Mouse (Mus musculus) v-Abl transformed pro-B cells (cell line): Measurements from ENCODE around the gene Fbxl13.

Experiments
- in situ Hi-C, 2 experiments: fragments of 400-800 bp; cut with MboI; formaldehyde crosslinking; loops; one replicate each; pipeline ENCODE4 v1.15.1; 2025; ENCODE audit not compliant: unreplicated experiment in 2 of 2

Gene Fbxl13

DNA sequence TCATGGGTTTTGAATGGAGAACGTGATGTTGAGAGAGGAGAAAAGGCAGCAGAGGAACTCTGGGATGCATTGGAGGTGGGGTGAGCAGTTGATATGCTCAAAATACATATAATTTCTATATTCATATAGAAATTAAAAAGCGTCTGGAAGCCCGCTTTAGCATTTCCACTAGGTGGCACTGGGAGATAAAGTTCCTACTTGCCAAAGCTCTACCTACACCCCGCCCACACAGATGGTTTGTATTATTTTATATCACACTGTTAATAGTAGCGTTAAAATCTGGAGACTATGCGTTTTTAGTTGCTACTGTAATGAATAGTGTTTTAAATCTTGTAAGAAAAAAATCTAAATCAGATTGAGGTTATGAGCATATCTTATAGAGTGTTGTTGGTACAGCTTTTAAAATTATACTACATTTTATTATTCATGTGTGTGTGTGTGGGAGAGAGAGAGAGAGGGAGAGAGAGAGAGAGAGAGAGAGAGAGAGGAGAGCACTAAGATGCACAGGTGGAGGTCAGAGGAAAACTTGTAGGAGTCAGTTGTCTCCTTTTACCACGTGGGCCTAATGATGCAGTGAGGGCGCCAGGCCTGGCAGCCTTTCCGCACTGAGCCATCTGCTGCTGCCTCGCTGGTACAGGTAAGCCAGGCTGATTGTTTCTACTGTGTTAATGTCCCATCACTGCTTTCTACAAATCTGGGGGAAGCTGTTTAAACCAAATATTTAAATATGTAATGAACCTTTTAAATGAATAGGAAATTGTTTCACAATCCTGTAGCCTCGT lies 211.1 kb downstream of the Fbxl13 start:
- in situ Hi-C loops: loop anchor here (5.0 to 25.0 kb wide), 4 partner anchors 153 to 1103 kb away; partner anchors contain the start of gene Pmpcb (in 1 of the 2)
